Mouse (Mus musculus): Measurements from ENCODE around the gene 1700012B09Rik. TPM values are rescaled to one million over a fixed set of nuclear protein-coding genes. Genes with fewer than 3 reads are reported as not detected.

The 1700012B09Rik gene
- polyA plus RNA-seq, 1 experiment from 2014 or later = not detected

GRCm38 (mm10) chr9:14754469-14754868 lies 16.4 kb downstream of the 1700012B09Rik start:
- Histone ChIP-seq H3K36me3 (no peaks in the 10 kb centered on the region), H3K27ac (no peak overlapping the region), H3K9me3 (replicated peaks) (no peaks in the 10 kb centered on the region), H3K4me3 (no peak overlapping the region), H3K4me1 (peaks cover 20% of the 10 kb centered on the region), H3K27me3 (ENCODE audit: low read depth, poor library complexity, severe bottlenecking) (peaks cover 16% of the 10 kb centered on the region)
- DNase-seq (ENCODE audit: low spot score) = no peak
- WGBS = 89% methylated on average over 3 of the region's 3 CpGs

GRCm38 (mm10) chr9:14753947-14754346 lies 16.9 kb downstream of the 1700012B09Rik start:
- Histone ChIP-seq H3K27ac (no peak overlapping the region), H3K36me3 (no peaks in the 10 kb centered on the region), H3K9me3 (replicated peaks) (no peaks in the 10 kb centered on the region), H3K4me3 (no peak overlapping the region), H3K4me1 (peaks cover 20% of the 10 kb centered on the region), H3K27me3 (ENCODE audit: low read depth, poor library complexity, severe bottlenecking) (peaks cover 16% of the 10 kb centered on the region)
- DNase-seq (ENCODE audit: low spot score) = no peak

DNA sequence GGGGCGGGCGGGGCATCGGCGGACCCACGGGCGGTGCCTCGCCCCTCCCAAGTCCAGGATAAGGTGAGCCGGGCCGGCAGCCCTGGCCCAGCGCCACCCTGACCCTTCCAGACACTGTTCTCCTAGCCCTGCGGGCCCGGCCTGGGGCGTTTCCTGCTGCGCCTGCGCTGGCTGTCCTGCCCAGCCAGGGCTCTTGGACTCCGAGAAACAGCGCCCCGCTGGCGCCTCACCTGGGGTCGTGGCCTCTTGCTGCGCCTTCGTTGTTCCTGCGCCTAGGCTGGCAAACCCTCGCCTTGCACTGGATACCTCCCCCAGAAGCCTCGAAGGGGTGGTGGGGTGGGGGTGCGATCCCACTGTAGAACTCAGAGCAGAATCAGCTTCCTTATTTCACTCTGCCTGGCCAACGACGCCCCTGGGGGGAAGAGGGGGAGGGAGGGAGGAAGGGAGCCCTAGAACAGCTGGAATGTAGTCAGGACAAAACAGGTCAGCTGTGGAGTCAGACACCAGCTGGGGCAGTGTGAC lies 18.8 kb downstream of the 1700012B09Rik start, which contains the start of gene Fut4:
Gene Fut4, minus strand, starts transcription at position 393 of the 522 bp plus-strand sequence.
- Histone ChIP-seq H3K4me3 (peak within 1 kb of the TSS; percentile 71), H3K4me1 (peaks cover 25% of the 10 kb centered on the region), H3K9me3 (replicated peaks) (no peaks in the 10 kb centered on the region), H3K36me3 (no peaks in the 10 kb centered on the region), H3K27me3 (ENCODE audit: low read depth, poor library complexity, severe bottlenecking) (peaks cover 16% of the 10 kb centered on the region), H3K27ac (peak within 1 kb of the TSS; percentile 91)
- 0% methylated on average over 28 of the region's 28 CpGs for WGBS
- peak; percentile 83 for DNase-seq (ENCODE audit: low spot score)

DNA sequence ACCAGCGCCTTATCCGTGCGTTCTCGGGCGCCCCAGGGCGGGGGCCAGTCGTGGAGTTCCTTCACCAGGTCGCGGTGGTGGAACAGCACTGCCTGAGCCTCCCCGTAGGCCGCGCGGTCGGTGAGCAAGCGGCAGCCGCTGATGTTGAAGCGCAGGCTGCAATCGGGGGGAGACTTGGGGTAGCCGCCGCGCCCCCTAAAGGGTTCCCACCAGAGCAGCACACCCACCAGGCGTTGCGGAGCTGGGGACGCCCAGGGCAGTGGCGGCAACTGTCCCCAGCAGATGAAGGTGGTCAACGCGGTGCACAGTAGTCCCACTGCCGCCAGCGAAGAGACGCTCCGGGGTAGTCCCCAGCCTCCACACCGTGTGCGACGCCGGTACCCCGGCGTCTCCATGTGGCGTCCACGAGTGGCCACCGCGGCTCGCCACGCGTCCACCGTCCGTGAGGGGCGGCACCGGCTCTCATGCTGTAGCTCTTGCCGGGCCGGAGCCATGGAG lies 19.3 kb downstream of the 1700012B09Rik start:
- Histone ChIP-seq H3K36me3 (no peaks in the 10 kb centered on the region), H3K27me3 (ENCODE audit: low read depth, poor library complexity, severe bottlenecking) (peaks cover 16% of the 10 kb centered on the region), H3K9me3 (replicated peaks) (no peaks in the 10 kb centered on the region), H3K4me1 (peaks cover 28% of the 10 kb centered on the region), H3K4me3 (peak overlapping the region; percentile 71), H3K27ac (peak overlapping the region; percentile 91)
- whole genome bisulfite sequencing = 1% methylated on average over 50 of the region's 50 CpGs
- no peak for DNase-seq (ENCODE audit: low spot score)

- 59% methylated on average over 42 of the region's 42 CpGs for WGBS
- peaks cover 16% of the 10 kb centered on the region for H3K27me3 ChIP-seq (ENCODE audit: low read depth, poor library complexity, severe bottlenecking)
- H3K9me3 ChIP-seq (replicated peaks) = no peaks in the 10 kb centered on the region
- H3K4me1 ChIP-seq = peaks cover 32% of the 10 kb centered on the region
- H3K4me3 ChIP-seq = peak overlapping the region; percentile 71
- no peaks in the 10 kb centered on the region for H3K36me3 ChIP-seq
- peak; percentile 68 for DNase-seq (ENCODE audit: low spot score)
- H3K27ac ChIP-seq = peak overlapping the region; percentile 91
Observed at GRCm38 (mm10) chr9:14750901-14751502, 19.8 kb downstream of the 1700012B09Rik start.

DNA sequence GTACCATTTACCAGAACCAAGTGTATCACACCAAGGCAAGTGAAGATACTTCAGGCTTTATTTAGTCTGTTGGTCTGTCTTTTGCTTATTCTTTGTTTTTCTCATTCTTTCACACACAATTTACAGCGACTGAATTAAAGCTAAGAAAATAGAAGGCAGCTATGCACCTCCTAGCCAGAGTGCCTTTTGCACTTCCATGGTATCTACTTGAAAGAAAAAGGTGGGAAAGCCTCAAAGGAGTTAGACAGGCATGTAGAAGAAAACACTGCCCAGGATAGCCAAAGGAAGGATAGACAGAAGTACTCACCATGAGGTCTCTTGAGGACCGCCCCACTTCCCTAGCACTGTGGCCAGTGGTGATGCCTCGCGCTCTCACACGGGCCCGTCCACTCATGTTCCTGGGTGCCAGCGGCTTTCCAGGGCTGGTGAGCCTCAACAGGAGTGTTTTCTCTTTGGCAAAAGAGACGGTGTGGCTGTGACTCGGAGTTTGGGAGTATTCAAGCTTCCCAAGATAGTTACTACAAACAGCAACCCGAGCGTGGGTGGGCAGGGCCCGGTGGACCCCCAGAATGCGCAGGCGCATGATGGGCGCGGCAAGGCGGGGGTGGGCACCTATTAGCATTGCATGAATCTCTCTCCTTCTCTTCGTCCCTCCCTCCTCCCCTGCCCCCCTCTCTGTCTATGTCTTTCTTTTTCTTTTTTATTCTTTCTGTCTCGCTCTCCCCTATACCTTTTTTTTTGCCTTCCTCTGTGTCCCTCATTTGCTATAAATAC lies 30.5 kb downstream of the 1700012B09Rik start, which contains the start of gene Piwil4:
Gene Piwil4, minus strand, starts transcription at position 583 of the 774 bp plus-strand sequence.
- 86% methylated on average over 19 of the region's 19 CpGs for WGBS
- no peak within 1 kb of the TSS for H3K27ac ChIP-seq
- no peak within 1 kb of the TSS for H3K4me3 ChIP-seq
- no peaks in the 10 kb centered on the region for H3K9me3 ChIP-seq (replicated peaks)
- no peaks in the 10 kb centered on the region for H3K4me1 ChIP-seq
- H3K27me3 ChIP-seq (ENCODE audit: low read depth, poor library complexity, severe bottlenecking) = no peaks in the 10 kb centered on the region
- no peaks in the 10 kb centered on the region for H3K36me3 ChIP-seq
- no peak for DNase-seq (ENCODE audit: low spot score)

GRCm38 (mm10) chr9:14739498-14740150 lies 31.2 kb downstream of the 1700012B09Rik start:
- WGBS = 87% methylated on average over 4 of the region's 4 CpGs
- Histone ChIP-seq H3K4me3 (no peak overlapping the region), H3K4me1 (no peaks in the 10 kb centered on the region), H3K27ac (no peak overlapping the region), H3K9me3 (replicated peaks) (no peaks in the 10 kb centered on the region), H3K36me3 (no peaks in the 10 kb centered on the region), H3K27me3 (ENCODE audit: low read depth, poor library complexity, severe bottlenecking) (no peaks in the 10 kb centered on the region)
- DNase-seq (ENCODE audit: low spot score) = no peak

DNA sequence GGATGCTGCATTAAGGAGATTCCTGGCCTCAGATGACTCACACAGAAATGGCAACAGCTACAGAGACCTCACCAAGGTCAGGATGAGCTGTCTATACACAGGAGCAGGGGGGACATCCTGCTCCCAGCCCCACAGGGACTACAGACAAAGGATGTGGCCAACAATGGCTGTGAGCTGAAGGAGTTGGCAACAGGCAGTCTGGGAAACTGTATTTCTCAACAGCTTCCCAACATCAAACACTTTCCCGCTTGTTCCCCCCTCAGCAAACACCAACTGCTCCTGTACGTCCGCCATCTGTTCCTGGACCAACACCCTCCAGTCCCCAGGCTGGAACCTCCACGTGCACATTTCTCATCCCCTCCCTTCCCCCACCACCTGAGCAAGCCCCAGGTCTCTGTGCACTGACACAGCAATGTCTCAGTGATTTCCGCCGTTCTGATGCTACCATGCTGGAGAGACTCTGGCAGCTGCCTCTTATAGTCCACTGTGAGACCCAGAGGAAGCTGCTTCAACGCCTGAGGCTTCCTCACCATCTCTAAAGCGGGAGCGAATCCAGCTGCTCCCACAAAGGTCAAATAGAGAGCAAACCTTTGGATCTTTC lies 39.8 kb downstream of the 1700012B09Rik start:
- no peak for DNase-seq (ENCODE audit: low spot score)
- H3K27ac ChIP-seq = peak overlapping the region; percentile 36; the same call in 1 of the 2 replicates
- no peaks in the 10 kb centered on the region for H3K27me3 ChIP-seq (ENCODE audit: low read depth, poor library complexity, severe bottlenecking)
- peaks cover 19% of the 10 kb centered on the region for H3K4me1 ChIP-seq
- H3K4me3 ChIP-seq = no peak overlapping the region
- no peaks in the 10 kb centered on the region for H3K36me3 ChIP-seq
- WGBS = 22% methylated on average over 9 of the region's 9 CpGs
- no peaks in the 10 kb centered on the region for H3K9me3 ChIP-seq (replicated peaks)

- H3K27ac ChIP-seq = no peak overlapping the region
- no peaks in the 10 kb centered on the region for H3K27me3 ChIP-seq (ENCODE audit: low read depth, poor library complexity, severe bottlenecking)
- 93% methylated on average over 4 of the region's 4 CpGs for WGBS
- H3K4me3 ChIP-seq = no peak overlapping the region
- DNase-seq (ENCODE audit: low spot score) = no peak
- peaks cover 23% of the 10 kb centered on the region for H3K4me1 ChIP-seq
- H3K36me3 ChIP-seq = no peaks in the 10 kb centered on the region
- no peaks in the 10 kb centered on the region for H3K9me3 ChIP-seq (replicated peaks)
Observed at GRCm38 (mm10) chr9:14728365-14728764, 42.5 kb downstream of the 1700012B09Rik start.

DNA sequence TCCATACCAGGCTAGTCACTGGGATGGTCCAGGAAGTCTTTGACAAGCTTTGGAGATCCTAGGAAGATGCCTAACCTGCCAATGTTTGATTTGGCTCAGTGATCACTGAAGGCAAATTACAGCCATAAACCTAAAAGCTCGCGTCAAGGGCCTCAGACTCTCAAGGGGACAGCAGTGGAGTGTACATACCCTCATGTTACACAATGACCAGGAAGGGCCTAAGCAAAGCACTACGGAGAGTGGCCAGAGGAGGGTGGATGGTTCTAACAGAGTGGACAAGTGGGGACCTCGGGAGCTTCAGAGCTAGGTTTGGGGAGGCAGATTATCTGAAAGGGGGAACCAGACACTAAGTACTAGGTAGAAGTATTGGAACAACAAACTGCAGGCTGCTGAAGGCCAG lies 44.2 kb downstream of the 1700012B09Rik start:
- Histone ChIP-seq H3K36me3 (no peaks in the 10 kb centered on the region), H3K27ac (no peak overlapping the region), H3K4me3 (no peak overlapping the region), H3K9me3 (replicated peaks) (no peaks in the 10 kb centered on the region), H3K27me3 (ENCODE audit: low read depth, poor library complexity, severe bottlenecking) (no peaks in the 10 kb centered on the region), H3K4me1 (peaks cover 23% of the 10 kb centered on the region)
- WGBS = 83% methylated on average over 4 of the region's 4 CpGs
- DNase-seq (ENCODE audit: low spot score) = no peak

- Histone ChIP-seq H3K27me3 (ENCODE audit: low read depth, poor library complexity, severe bottlenecking) (no peaks in the 10 kb centered on the region), H3K4me1 (peaks cover 19% of the 10 kb centered on the region), H3K4me3 (no peak overlapping the region), H3K9me3 (replicated peaks) (no peaks in the 10 kb centered on the region), H3K36me3 (no peaks in the 10 kb centered on the region), H3K27ac (no peak overlapping the region)
- WGBS = 90% methylated on average over 6 of the region's 6 CpGs
- DNase-seq (ENCODE audit: low spot score) = no peak
Observed at GRCm38 (mm10) chr9:14726005-14726404, 44.8 kb downstream of the 1700012B09Rik start.

DNA sequence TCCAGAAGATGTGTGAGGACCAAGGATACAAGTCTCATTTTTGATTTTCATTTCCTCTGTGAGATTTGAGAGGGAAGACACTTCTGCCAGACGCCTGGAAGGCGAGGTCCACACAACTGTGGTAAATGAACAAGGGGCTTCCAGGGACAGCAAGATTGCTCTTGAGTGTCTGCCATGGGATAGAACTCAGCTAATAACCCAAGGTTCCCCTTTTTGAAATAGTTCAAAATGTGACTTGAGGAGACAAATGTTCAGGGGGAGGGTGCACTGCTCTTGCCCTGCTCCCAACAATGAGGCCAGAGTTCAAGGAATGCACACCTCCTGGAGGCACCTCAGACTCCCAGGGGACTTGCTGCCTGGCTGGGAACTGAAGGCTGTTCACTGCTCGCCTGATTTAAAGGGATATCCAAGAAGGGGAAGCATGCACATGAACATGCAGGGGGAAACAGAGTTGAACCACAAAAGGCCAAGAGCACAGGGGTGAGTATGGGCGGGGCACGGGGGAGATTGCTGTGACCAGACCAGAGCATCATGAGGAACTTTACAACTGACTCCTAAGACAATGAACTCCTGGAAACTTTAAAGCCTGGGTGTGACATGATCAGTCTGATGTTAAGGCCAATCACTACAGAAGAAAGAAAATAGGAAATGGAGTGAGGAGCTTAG lies 45.9 kb downstream of the 1700012B09Rik start:
- Histone ChIP-seq H3K4me3 (no peak overlapping the region), H3K4me1 (peaks cover 11% of the 10 kb centered on the region), H3K27ac (no peak overlapping the region), H3K9me3 (replicated peaks) (no peaks in the 10 kb centered on the region), H3K27me3 (ENCODE audit: low read depth, poor library complexity, severe bottlenecking) (no peaks in the 10 kb centered on the region), H3K36me3 (no peaks in the 10 kb centered on the region)
- 78% methylated on average over 5 of the region's 5 CpGs for WGBS
- DNase-seq (ENCODE audit: low spot score) = no peak

Measured in limb, embryonic 10.5 days (tissue).